Mouse (Mus musculus): ENCODE measurements around the gene Slc7a15.

Gene Slc7a15

GRCm38 (mm10) chr12:8502546-8502945 lies 96.3 kb downstream of the Slc7a15 start:
- peak; percentile 49 for DNase-seq

- no peak for DNase-seq
These were observed 97.1 kb downstream of the Slc7a15 start for GRCm38 (mm10) chr12:8501571-8502305.

GRCm38 (mm10) chr12:8500597-8501570 lies 98.0 kb downstream of the Slc7a15 start:
- no peak for DNase-seq

GRCm38 (mm10) chr12:8499871-8500596 lies 98.8 kb downstream of the Slc7a15 start, which contains the start of gene Rhob:
Gene Rhob, minus strand, starts transcription at chr12:8500009.
- peak; percentile 90 for DNase-seq

- peak; percentile 61 for DNase-seq
These were observed 99.6 kb downstream of the Slc7a15 start for GRCm38 (mm10) chr12:8499001-8499870.

- DNase-seq: peak; percentile 63
These were observed 100.3 kb downstream of the Slc7a15 start for GRCm38 (mm10) chr12:8498591-8499000.

- no peak for DNase-seq
These were observed 100.7 kb downstream of the Slc7a15 start for GRCm38 (mm10) chr12:8498148-8498571.

GRCm38 (mm10) chr12:8497314-8497706 lies 101.6 kb downstream of the Slc7a15 start:
- DNase-seq: no peak

- no peak for DNase-seq
These were observed 102.1 kb downstream of the Slc7a15 start for GRCm38 (mm10) chr12:8496679-8497313.

- DNase-seq: peak; percentile 28
These were observed 102.8 kb downstream of the Slc7a15 start for GRCm38 (mm10) chr12:8495881-8496678.

- no peak for DNase-seq
These were observed 104.2 kb downstream of the Slc7a15 start for GRCm38 (mm10) chr12:8494675-8495074.

- DNase-seq: no peak
These were observed 105.5 kb downstream of the Slc7a15 start for GRCm38 (mm10) chr12:8493386-8493785.

- no peak for DNase-seq
These were observed 109.8 kb downstream of the Slc7a15 start for GRCm38 (mm10) chr12:8489098-8489497.

GRCm38 (mm10) chr12:8488652-8488980 lies 110.2 kb downstream of the Slc7a15 start:
- DNase-seq: no peak

- DNase-seq: peak; percentile 50
These were observed 110.8 kb downstream of the Slc7a15 start for GRCm38 (mm10) chr12:8487959-8488651.

- no peak for DNase-seq
These were observed 111.6 kb downstream of the Slc7a15 start for GRCm38 (mm10) chr12:8487281-8487680.

- DNase-seq: no peak
These were observed 113.6 kb downstream of the Slc7a15 start for GRCm38 (mm10) chr12:8485247-8485646.

GRCm38 (mm10) chr12:8482169-8482568 lies 116.7 kb downstream of the Slc7a15 start:
- DNase-seq: no peak
